Mouse (Mus musculus) thymus, adult 2 months (tissue): ENCODE data around the gene Atf1. TPM values are rescaled to one million over a fixed set of nuclear protein-coding genes. Genes with fewer than 3 reads are reported as not detected.

Source experiments
- DNase-seq: peaks from one replicate; pipeline ENCODE4 v3.0.0; 2021
- H3K27ac ChIP-seq: fragments of 200-500 bp; 2 replicates; pipeline ENCODE4 v1.5.1; 2012; ENCODE audit warnings: low read length, control low read depth; ENCODE audit not compliant: control insufficient read depth, insufficient read depth
- H3K27me3 ChIP-seq: fragments of 200-500 bp; 2 replicates; pipeline ENCODE4 v1.6.1; 2012; ENCODE audit warnings: mild to moderate bottlenecking, low read length, moderate library complexity, mixed read lengths; ENCODE audit not compliant: control insufficient read depth, insufficient read depth
- H3K36me3 ChIP-seq: fragments of 200-500 bp; 2 replicates; pipeline ENCODE4 v1.6.1; 2012; ENCODE audit warnings: mild to moderate bottlenecking, low read length, moderate library complexity; ENCODE audit not compliant: control insufficient read depth, insufficient read depth
- H3K4me1 ChIP-seq: fragments of 200-500 bp; replicated peaks from 2 replicates; pipeline ENCODE4 v1.6.1; 2012; ENCODE audit warnings: low read length; ENCODE audit not compliant: control insufficient read depth, insufficient read depth
- H3K4me3 ChIP-seq: fragments of 200-500 bp; 2 replicates; pipeline ENCODE4 v1.5.1; 2012; ENCODE audit warnings: mild to moderate bottlenecking, low read length, control low read depth, moderate library complexity; ENCODE audit not compliant: control insufficient read depth, insufficient read depth
- CTCF ChIP-seq: fragments of 200-500 bp; IDR thresholded peaks from 2 replicates; pipeline ENCODE4 v1.5.1; 2012; ENCODE audit warnings: mild to moderate bottlenecking, control low read depth, low read length, moderate library complexity, borderline replicate concordance; ENCODE audit not compliant: control insufficient read depth, poor library complexity, insufficient read depth; ENCODE audit errors: extremely low read depth
- POLR2A ChIP-seq: fragments of 200-500 bp; IDR thresholded peaks from 2 replicates; pipeline ENCODE4 v1.6.1; 2012; ENCODE audit warnings: mild to moderate bottlenecking, low read length, control low read depth, moderate library complexity; ENCODE audit not compliant: control insufficient read depth, poor library complexity, insufficient read depth; ENCODE audit errors: extremely low read depth
- WGBS: fragments of 180-500 bp; shearing (Covaris S2); methylation state at CpG from one replicate; pipeline ENCODE4 v1.1.7; 2018; 5-methylcytosine and 5-hydroxymethylcytosine counted together
- polyA plus RNA-seq: library from polyadenylated mRNA; depleted of rRNA; stranded (reverse); fragments of >200 nt; gene quantifications from 2 replicates; pipeline ENCODE4 v1.2.3, GENCODE M21; 2012

Gene Atf1
- polyA plus RNA-seq, 1 experiment = 86.4 TPM

DNA sequence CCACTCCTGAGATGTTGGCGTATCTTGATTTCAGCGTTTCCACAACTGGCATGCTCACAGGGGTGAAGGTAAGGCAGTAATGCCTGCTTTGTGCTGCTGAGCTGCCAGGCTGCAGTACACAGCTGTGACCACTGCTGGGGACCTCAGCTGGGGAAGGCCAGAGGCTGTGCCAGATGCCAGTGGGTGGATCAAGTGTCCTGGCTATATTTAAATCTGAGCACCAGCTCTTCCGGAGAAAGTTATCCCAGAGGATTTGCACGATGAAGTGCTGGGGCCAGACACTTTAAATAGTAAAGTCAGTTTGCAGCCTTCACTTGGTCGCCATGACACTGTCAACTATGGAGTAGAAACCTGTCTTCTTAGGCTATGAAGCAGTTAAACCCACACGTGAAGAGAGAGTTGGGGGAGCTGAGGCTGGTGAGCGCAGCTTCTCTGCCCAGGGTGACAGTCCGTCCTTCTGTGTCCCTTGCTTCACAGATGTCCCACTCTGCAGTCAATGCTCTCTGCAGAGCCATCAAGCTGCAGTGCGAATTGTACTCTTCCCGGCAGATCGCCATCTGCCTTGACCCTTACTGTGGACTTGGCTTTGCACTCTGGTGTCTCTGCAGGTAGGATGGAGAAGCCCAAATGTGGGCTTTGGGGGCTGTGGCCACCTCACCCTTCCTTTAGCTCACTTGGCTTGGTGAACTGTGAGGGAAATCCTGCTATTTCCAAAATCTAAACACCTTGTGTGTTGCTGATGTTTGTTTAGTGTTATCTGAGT, 28.5 kb upstream of the Atf1 start:
- 95% methylated on average over 11 of the region's 11 CpGs for WGBS
- DNase-seq = no peak
- TF ChIP-seq CTCF = no peak
- no peak for TF ChIP-seq POLR2A
- Histone ChIP-seq H3K27me3 (no peaks in the 10 kb centered on the region), H3K4me1 (no peaks in the 10 kb centered on the region), H3K4me3 (no peak overlapping the region), H3K36me3 (peaks cover 41% of the 10 kb centered on the region), H3K27ac (no peak overlapping the region)

DNA sequence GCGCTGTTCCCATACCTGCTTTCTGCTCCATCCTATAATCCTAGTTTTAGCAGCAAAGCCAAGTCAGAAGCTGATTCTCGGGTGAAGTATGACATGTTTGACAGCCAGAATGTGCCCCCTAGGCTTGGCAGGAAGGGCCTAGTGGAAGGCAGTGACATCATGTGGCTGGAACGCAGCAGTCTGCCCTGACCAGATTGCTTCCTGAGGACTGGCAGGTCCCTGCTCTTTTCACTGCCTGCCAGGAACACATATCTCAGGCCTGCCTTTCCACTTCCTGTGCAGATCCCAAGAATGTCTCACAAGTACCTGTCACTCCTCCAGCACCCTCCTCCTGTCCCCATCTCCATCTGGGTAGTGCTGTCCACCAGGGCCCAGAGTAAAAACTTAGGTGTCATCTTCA, 27.8 kb upstream of the Atf1 start:
- Histone ChIP-seq H3K4me1 (no peaks in the 10 kb centered on the region), H3K36me3 (peaks cover 39% of the 10 kb centered on the region), H3K27me3 (no peaks in the 10 kb centered on the region), H3K4me3 (no peak overlapping the region), H3K27ac (no peak overlapping the region)
- DNase-seq = no peak
- WGBS = 90% methylated on average over 3 of the region's 3 CpGs
- no peak for TF ChIP-seq CTCF
- TF ChIP-seq POLR2A = no peak

DNA sequence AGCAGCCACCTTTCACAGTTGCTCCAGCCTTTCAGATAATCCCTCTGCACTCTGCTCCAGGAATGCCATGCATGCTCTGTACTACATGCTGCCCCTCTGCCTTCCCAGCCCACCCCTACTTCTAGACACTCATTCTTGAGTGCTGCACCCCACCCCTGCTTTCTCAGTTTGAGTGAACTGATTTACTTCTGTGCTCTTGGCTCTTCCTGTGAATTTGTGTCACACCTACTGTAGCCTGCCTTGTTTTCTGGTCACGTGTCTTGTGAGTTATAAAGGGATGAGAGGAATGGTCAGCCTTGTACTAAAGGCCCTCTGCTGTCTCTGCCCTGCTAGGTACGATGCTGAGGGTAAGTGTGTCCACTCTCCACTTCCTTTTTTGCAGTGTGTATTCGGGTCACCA, 25.8 kb upstream of the Atf1 start:
- Histone ChIP-seq H3K4me3 (no peak overlapping the region), H3K27me3 (no peaks in the 10 kb centered on the region), H3K36me3 (peaks cover 39% of the 10 kb centered on the region), H3K4me1 (no peaks in the 10 kb centered on the region), H3K27ac (no peak overlapping the region)
- DNase-seq = no peak
- 99% methylated on average over 3 of the region's 3 CpGs for WGBS
- TF ChIP-seq CTCF (no peak), POLR2A (no peak)

DNA sequence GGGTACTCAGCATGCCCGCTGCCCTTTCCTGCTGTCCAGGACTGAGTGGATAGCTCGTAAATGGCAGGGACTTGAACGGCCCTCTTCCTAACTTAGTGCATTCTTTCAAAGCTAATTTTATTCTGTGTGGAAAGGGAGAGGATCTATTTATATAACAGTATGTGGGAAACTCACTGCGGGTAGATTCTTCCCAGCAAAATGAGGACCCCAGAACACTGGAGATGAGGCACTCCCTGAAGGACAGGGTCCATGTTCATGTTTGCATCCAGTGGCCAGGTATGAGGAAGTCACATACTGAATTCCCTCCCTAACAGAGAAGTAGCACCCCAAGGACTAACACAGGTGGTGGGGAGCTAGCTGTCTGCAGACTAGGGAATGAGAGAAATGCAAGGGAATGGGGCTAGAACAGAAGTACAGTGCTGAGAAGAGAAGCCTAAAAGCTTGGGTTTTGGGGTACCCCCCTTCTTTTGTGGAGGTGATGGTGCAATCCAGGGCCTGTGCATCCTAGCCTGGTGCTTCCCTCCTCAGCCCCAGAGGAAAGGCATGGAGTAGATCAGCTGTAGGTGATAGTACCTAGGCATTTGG, 25.1 kb upstream of the Atf1 start:
- H3K4me3 ChIP-seq = no peak overlapping the region
- no peaks in the 10 kb centered on the region for H3K27me3 ChIP-seq
- 96% methylated on average over 4 of the region's 4 CpGs for WGBS
- H3K36me3 ChIP-seq = peaks cover 40% of the 10 kb centered on the region
- no peak for DNase-seq
- no peaks in the 10 kb centered on the region for H3K4me1 ChIP-seq
- no peak for TF ChIP-seq CTCF
- H3K27ac ChIP-seq = no peak overlapping the region

DNA sequence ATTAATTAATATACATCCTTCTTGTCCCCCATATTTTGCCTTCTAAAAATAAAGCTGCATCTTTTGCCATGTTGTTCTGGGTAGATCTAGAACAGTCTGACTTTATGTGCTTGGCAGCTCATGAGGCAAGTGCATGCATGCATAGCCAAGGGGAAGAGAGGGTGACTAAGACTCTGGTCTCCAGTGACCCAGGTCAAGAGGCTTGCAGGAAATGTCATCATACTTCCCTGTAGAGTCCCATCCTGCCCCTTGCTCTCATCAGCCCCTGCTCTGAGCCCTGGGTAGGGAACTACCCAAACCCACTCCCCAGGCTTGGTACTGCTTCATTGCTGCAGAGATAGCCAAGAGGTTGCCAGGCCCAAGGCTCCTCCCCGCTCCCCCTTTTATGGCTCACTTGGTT, 23.0 kb upstream of the Atf1 start:
- Histone ChIP-seq H3K27ac (no peak overlapping the region), H3K36me3 (peaks cover 44% of the 10 kb centered on the region), H3K4me3 (no peak overlapping the region), H3K4me1 (no peaks in the 10 kb centered on the region), H3K27me3 (no peaks in the 10 kb centered on the region)
- no peak for DNase-seq
- 100% methylated on average over 1 of the region's 1 CpGs for WGBS
- no peak for TF ChIP-seq CTCF
- no peak for TF ChIP-seq POLR2A

DNA sequence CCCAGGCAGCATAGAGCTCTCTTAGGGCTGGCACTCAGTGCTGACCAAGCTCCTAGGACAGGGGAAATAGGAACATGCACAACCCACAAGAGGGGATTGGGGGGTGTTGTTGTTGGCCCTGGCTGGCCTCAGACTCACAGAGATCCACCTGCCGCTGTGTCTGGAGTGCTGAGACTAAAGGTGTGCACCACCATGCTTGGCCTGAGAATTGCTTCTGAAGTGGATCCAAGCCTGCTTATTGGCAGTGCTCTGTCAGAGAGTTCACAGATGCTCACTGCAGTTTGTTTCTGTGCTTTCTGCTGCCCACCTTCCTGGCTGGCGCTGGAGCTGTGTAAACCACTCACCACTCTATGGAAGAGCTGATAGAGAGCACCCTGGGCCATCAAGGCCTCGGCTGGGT, 17.6 kb upstream of the Atf1 start:
- Histone ChIP-seq H3K4me3 (no peak overlapping the region), H3K27ac (no peak overlapping the region), H3K36me3 (peaks cover 57% of the 10 kb centered on the region), H3K27me3 (no peaks in the 10 kb centered on the region), H3K4me1 (no peaks in the 10 kb centered on the region)
- DNase-seq = no peak
- WGBS = 98% methylated on average over 3 of the region's 3 CpGs
- TF ChIP-seq POLR2A = no peak
- TF ChIP-seq CTCF = no peak
